Mouse (Mus musculus) MEL (cell line): Measurements from ENCODE around the gene Asic3. TPM values are rescaled to one million over a fixed set of nuclear protein-coding genes. Genes with fewer than 3 reads are reported as not detected.

ENCODE experiments used
- DNase-seq: peaks from one replicate; pipeline ENCODE4 v3.0.0; 2011; ENCODE audit warnings: low read depth, low spot score
- H3K27ac ChIP-seq: 2 replicates; pipeline ENCODE4 v1.5.1; 2012; ENCODE audit warnings: low read depth, mild to moderate bottlenecking, control low read depth, low read length, moderate library complexity; ENCODE audit not compliant: control insufficient read depth
- H3K27me3 ChIP-seq, 2 experiments: fragments of 150-350 bp in 1 of 2; sonication (generic) in 1 of 2; 2 replicates each; pipeline ENCODE4 v1.6.1; 2012; ENCODE audit warnings: low read length in 2 of 2, mild to moderate bottlenecking in 2 of 2, improper control_type of control experiment in 1 of 2, moderate library complexity in 1 of 2; ENCODE audit not compliant: insufficient read depth in 2 of 2, control insufficient read depth in 1 of 2
- H3K36me3 ChIP-seq, 2 experiments: 2 replicates each; pipeline ENCODE4 v1.6.1; 2012 to 2014; ENCODE audit warnings: low read length in 2 of 2, improper control_type of control experiment in 1 of 2, inconsistent platforms in 1 of 2, mild to moderate bottlenecking in 1 of 2; ENCODE audit not compliant: insufficient read depth in 2 of 2, control insufficient read depth in 1 of 2
- H3K4me1 ChIP-seq, 2 experiments: fragments of 150-350 bp in 1 of 2; sonication (generic) in 1 of 2; 2 replicates each; pipeline ENCODE4 v1.6.1; 2012; ENCODE audit warnings: low read length in 2 of 2, improper control_type of control experiment in 1 of 2, mild to moderate bottlenecking in 1 of 2; ENCODE audit not compliant: insufficient read depth in 2 of 2, control insufficient read depth in 1 of 2
- H3K4me3 ChIP-seq, 2 experiments: fragments of 150-350 bp in 1 of 2; sonication (generic) in 1 of 2; 2 replicates each; pipeline ENCODE4 v1.5.1; 2012; ENCODE audit warnings: low read depth in 2 of 2, low read length in 2 of 2, mild to moderate bottlenecking in 2 of 2, moderate library complexity in 2 of 2, control low read depth in 1 of 2, improper control_type of control experiment in 1 of 2; ENCODE audit not compliant: control insufficient read depth in 1 of 2, insufficient read depth in 1 of 2
- H3K79me2 ChIP-seq: 2 replicates; pipeline ENCODE4 v1.6.1; 2012; ENCODE audit warnings: mild to moderate bottlenecking, low read length, moderate library complexity; ENCODE audit not compliant: control insufficient read depth, poor library complexity, insufficient read depth
- H3K9ac ChIP-seq: 2 replicates; pipeline ENCODE4 v1.6.1; 2012; ENCODE audit warnings: low read depth, mild to moderate bottlenecking, control low read depth, low read length, moderate library complexity; ENCODE audit not compliant: control insufficient read depth, poor library complexity, severe bottlenecking
- H3K9me3 ChIP-seq: fragments of 150-350 bp; sonication (generic); replicated peaks from 2 replicates; pipeline ENCODE4 v1.6.1; 2012; ENCODE audit warnings: mild to moderate bottlenecking, low read length, improper control_type of control experiment, moderate library complexity; ENCODE audit not compliant: insufficient read depth
- BHLHE40 ChIP-seq: IDR thresholded peaks from 2 replicates; pipeline ENCODE4 v1.6.1; 2012; ENCODE audit warnings: low read depth, mild to moderate bottlenecking, inconsistent platforms, low read length, improper control_type of control experiment, borderline replicate concordance
- CHD2 ChIP-seq: IDR thresholded peaks from 2 replicates; pipeline ENCODE4 v1.6.1; 2011; ENCODE audit warnings: low read length, improper control_type of control experiment
- CTCF ChIP-seq, 3 experiments: IDR thresholded peaks in 2 of 3; conservative IDR thresholded peaks in 1 of 3; 2 replicates each; pipeline ENCODE4 v1.5.1; 2011 to 2012; ENCODE audit warnings: low read length in 3 of 3, low read depth in 2 of 3, mild to moderate bottlenecking in 2 of 3, improper control_type of control experiment in 1 of 3, inconsistent platforms in 1 of 3, mixed read lengths in 1 of 3, moderate library complexity in 1 of 3; ENCODE audit not compliant: control insufficient read depth in 1 of 3, insufficient read depth in 1 of 3, poor library complexity in 1 of 3, severe bottlenecking in 1 of 3
- E2F4 ChIP-seq: IDR thresholded peaks from 2 replicates; pipeline ENCODE4 v1.6.1; 2011; ENCODE audit warnings: low read depth, low read length, improper control_type of control experiment, borderline replicate concordance
- ELF1 ChIP-seq: IDR thresholded peaks from 2 replicates; pipeline ENCODE4 v1.6.1; 2014; ENCODE audit warnings: low read depth, mild to moderate bottlenecking, inconsistent platforms, low read length, improper control_type of control experiment, moderate library complexity
- EP300 ChIP-seq, 2 experiments: IDR thresholded peaks; 2 replicates each; pipeline ENCODE4 v1.6.1; 2011; ENCODE audit warnings: improper control_type of control experiment in 2 of 2, low read length in 2 of 2, low read depth in 1 of 2, mild to moderate bottlenecking in 1 of 2
- ETS1 ChIP-seq: IDR thresholded peaks from 2 replicates; pipeline ENCODE4 v1.6.1; 2012; ENCODE audit warnings: low read depth, mild to moderate bottlenecking, inconsistent platforms, low read length, improper control_type of control experiment, moderate library complexity
- GABPA ChIP-seq: IDR thresholded peaks from 2 replicates; pipeline ENCODE4 v1.6.1; 2012; ENCODE audit warnings: low read depth, mild to moderate bottlenecking, inconsistent platforms, low read length, improper control_type of control experiment, moderate library complexity
- GATA1 ChIP-seq: IDR thresholded peaks from 2 replicates; pipeline ENCODE4 v1.6.1; 2011; ENCODE audit warnings: low read depth, low read length, improper control_type of control experiment
- HCFC1 ChIP-seq: IDR thresholded peaks from 2 replicates; pipeline ENCODE4 v1.6.1; 2012; ENCODE audit warnings: low read depth, mild to moderate bottlenecking, inconsistent platforms, low read length, improper control_type of control experiment, moderate library complexity
- JUND ChIP-seq: IDR thresholded peaks from 2 replicates; pipeline ENCODE4 v1.6.1; 2011; ENCODE audit warnings: low read depth, mild to moderate bottlenecking, improper control_type of control experiment, low read length
- MAFK ChIP-seq: IDR thresholded peaks from 2 replicates; pipeline ENCODE4 v1.6.1; 2011; ENCODE audit warnings: low read depth, mild to moderate bottlenecking, low read length, improper control_type of control experiment, borderline replicate concordance
- MAX ChIP-seq: IDR thresholded peaks from 2 replicates; pipeline ENCODE4 v1.6.1; 2011; ENCODE audit warnings: low read length, improper control_type of control experiment
- MAZ ChIP-seq: IDR thresholded peaks from 2 replicates; pipeline ENCODE4 v1.6.1; 2012; ENCODE audit warnings: low read depth, mild to moderate bottlenecking, inconsistent platforms, low read length, improper control_type of control experiment
- MEF2A ChIP-seq: IDR thresholded peaks from 2 replicates; pipeline ENCODE4 v1.6.1; 2014; ENCODE audit warnings: low read depth, mild to moderate bottlenecking, inconsistent platforms, low read length, improper control_type of control experiment; ENCODE audit not compliant: poor library complexity, insufficient replicate concordance, severe bottlenecking; ENCODE audit errors: extremely low read depth
- MXI1 ChIP-seq: IDR thresholded peaks from 2 replicates; pipeline ENCODE4 v1.6.1; 2011; ENCODE audit warnings: mild to moderate bottlenecking, low read depth, low read length, improper control_type of control experiment
- MYB ChIP-seq: IDR thresholded peaks from 2 replicates; pipeline ENCODE4 v1.6.1; 2011; ENCODE audit warnings: mild to moderate bottlenecking, low read depth, low read length, improper control_type of control experiment
- MYC ChIP-seq: IDR thresholded peaks from 2 replicates; pipeline ENCODE4 v1.6.1; 2011; ENCODE audit warnings: low read depth, mild to moderate bottlenecking, low read length, improper control_type of control experiment, moderate library complexity
- NELFE ChIP-seq: IDR thresholded peaks from 2 replicates; pipeline ENCODE4 v1.6.1; 2011; ENCODE audit warnings: low read depth, low read length, improper control_type of control experiment
- NRF1 ChIP-seq: IDR thresholded peaks from 2 replicates; pipeline ENCODE4 v1.6.1; 2014; ENCODE audit warnings: low read depth, mild to moderate bottlenecking, inconsistent platforms, low read length, improper control_type of control experiment, moderate library complexity; ENCODE audit not compliant: poor library complexity, insufficient read depth, severe bottlenecking
- POLR2A ChIP-seq, 2 experiments: IDR thresholded peaks; 2 replicates each; pipeline ENCODE4 v1.6.1; 2011 to 2012; ENCODE audit warnings: low read length in 2 of 2, mild to moderate bottlenecking in 2 of 2, control low read depth in 1 of 2, improper control_type of control experiment in 1 of 2, low read depth in 1 of 2, moderate library complexity in 1 of 2; ENCODE audit not compliant: control insufficient read depth in 1 of 2, insufficient read depth in 1 of 2, poor library complexity in 1 of 2
- POLR2AphosphoS2 ChIP-seq: IDR thresholded peaks from 2 replicates; pipeline ENCODE4 v1.6.1; 2011; ENCODE audit warnings: low read length, improper control_type of control experiment
- POLR2AphosphoS5 ChIP-seq: IDR thresholded peaks from 2 replicates; pipeline ENCODE4 v1.6.1; 2012; ENCODE audit warnings: low read depth, borderline replicate concordance, mild to moderate bottlenecking, inconsistent platforms, low read length, moderate library complexity, mixed read lengths
- RAD21 ChIP-seq: IDR thresholded peaks from 2 replicates; pipeline ENCODE4 v1.6.1; 2011; ENCODE audit warnings: mild to moderate bottlenecking, low read depth, low read length, improper control_type of control experiment
- SIN3A ChIP-seq: IDR thresholded peaks from 2 replicates; pipeline ENCODE4 v1.6.1; 2012; ENCODE audit warnings: low read length, improper control_type of control experiment, inconsistent platforms
- SMC3 ChIP-seq: IDR thresholded peaks from 2 replicates; pipeline ENCODE4 v1.6.1; 2011; ENCODE audit warnings: low read depth, low read length, improper control_type of control experiment
- TAL1 ChIP-seq: IDR thresholded peaks from 2 replicates; pipeline ENCODE4 v1.6.1; 2012; ENCODE audit warnings: mild to moderate bottlenecking, inconsistent platforms, low read length, moderate library complexity, mixed read lengths
- TBP ChIP-seq: IDR thresholded peaks from 2 replicates; pipeline ENCODE4 v1.8.0; 2011; ENCODE audit warnings: low read depth, low read length, improper control_type of control experiment
- TCF12 ChIP-seq: IDR thresholded peaks from 2 replicates; pipeline ENCODE4 v1.6.1; 2014; ENCODE audit warnings: low read depth, mild to moderate bottlenecking, inconsistent platforms, low read length, improper control_type of control experiment, moderate library complexity
- UBTF ChIP-seq: IDR thresholded peaks from 2 replicates; pipeline ENCODE4 v1.6.1; 2012; ENCODE audit warnings: low read depth, mild to moderate bottlenecking, inconsistent platforms, low read length, improper control_type of control experiment, moderate library complexity, borderline replicate concordance; ENCODE audit not compliant: insufficient read depth
- USF1 ChIP-seq: IDR thresholded peaks from 2 replicates; pipeline ENCODE4 v1.6.1; 2014; ENCODE audit warnings: low read depth, mild to moderate bottlenecking, inconsistent platforms, low read length, improper control_type of control experiment, moderate library complexity
- USF2 ChIP-seq, 2 experiments: IDR thresholded peaks; 2 replicates each; pipeline ENCODE4 v1.6.1; 2011 to 2012; ENCODE audit warnings: improper control_type of control experiment in 2 of 2, low read length in 2 of 2, borderline replicate concordance in 1 of 2, inconsistent platforms in 1 of 2, low read depth in 1 of 2, mild to moderate bottlenecking in 1 of 2; ENCODE audit not compliant: insufficient read depth in 1 of 2
- ZC3H11A ChIP-seq: IDR thresholded peaks from 2 replicates; pipeline ENCODE4 v1.6.1; 2012; ENCODE audit warnings: low read depth, mild to moderate bottlenecking, inconsistent platforms, low read length, improper control_type of control experiment
- ZKSCAN1 ChIP-seq: IDR thresholded peaks from 2 replicates; pipeline ENCODE4 v1.6.1; 2012; ENCODE audit warnings: low read depth, mild to moderate bottlenecking, inconsistent platforms, low read length, improper control_type of control experiment, moderate library complexity
- ZMIZ1 ChIP-seq: IDR thresholded peaks from 2 replicates; pipeline ENCODE4 v1.6.1; 2012; ENCODE audit warnings: low read depth, mild to moderate bottlenecking, inconsistent platforms, low read length, improper control_type of control experiment, moderate library complexity
- ZNF384 ChIP-seq: IDR thresholded peaks from 2 replicates; pipeline ENCODE4 v1.6.1; 2012; ENCODE audit warnings: low read depth, mild to moderate bottlenecking, inconsistent platforms, low read length, improper control_type of control experiment
- polyA plus RNA-seq, 2 experiments: library from polyadenylated mRNA; stranded (reverse) in 1 of 2; unstranded in 1 of 2; fragments of >175 nt in 1 of 2; fragments of >200 nt in 1 of 2; gene quantifications; 2 replicates each; pipeline versions ENCODE4 v1.2.1 to v1.2.4; 2012; ENCODE audit warnings: low replicate concordance in 2 of 2, low read depth in 1 of 2; ENCODE audit not compliant: insufficient read length in 2 of 2, insufficient read depth in 1 of 2, missing spikeins in 1 of 2
- total RNA-seq: library from RNA; depleted of rRNA; stranded (reverse); fragments of 300-350 nt; gene quantifications from 2 replicates; pipeline ENCODE4 v1.2.3, GENCODE M21; 2012

Gene Asic3
- total and polyA plus RNA-seq, 3 experiments, result 0.04 to 0.35 TPM; not detected in 1

DNA sequence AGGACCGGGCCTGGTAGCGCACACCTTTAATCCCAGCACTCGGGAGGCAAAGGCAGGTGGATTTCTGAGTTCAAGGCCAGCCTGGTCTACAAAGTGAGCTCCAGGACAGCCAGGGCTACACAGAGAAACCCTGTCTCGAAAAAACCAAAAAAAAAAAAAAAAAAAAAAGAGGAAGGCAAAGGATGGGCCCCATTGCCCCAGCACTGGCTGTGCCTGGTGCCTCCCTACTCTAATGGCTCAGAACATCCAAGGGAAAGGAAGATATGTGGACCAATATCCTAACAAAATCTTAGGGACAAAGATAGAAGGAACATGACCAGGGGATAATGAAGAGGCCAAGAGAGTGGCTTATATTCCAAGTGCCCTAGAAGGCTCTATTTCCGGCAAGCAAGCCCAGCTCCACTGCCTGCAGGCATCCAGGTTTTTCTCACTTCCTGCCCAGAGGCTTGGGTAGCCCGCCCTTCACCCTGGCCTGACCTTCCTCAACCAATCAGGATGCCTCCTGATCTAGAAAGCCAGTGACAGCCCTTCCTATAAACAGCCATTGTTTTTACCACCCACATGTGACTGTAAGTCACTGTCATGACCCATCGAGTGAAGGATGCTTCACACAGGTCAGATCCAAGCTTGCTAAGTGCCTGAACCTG, 24.1 kb upstream of the Asic3 start:
- peaks cover 29% of the 10 kb centered on the region for H3K79me2 ChIP-seq
- H3K36me3 ChIP-seq, result peaks cover 0 to 27% of the 10 kb centered on the region in 2 experiments; a peak in 2 of 4 replicates
- peak overlapping the region; percentile 77 for H3K9ac ChIP-seq
- peaks cover 6 to 41% of the 10 kb centered on the region in 2 experiments for H3K4me1 ChIP-seq
- no peaks in the 10 kb centered on the region for H3K9me3 ChIP-seq
- H3K4me3 ChIP-seq, result peak overlapping the region; percentile 69 to 76
- TF ChIP-seq MXI1, result peak; percentile 99
- no peak for TF ChIP-seq POLR2AphosphoS2
- TF ChIP-seq MAZ, result no peak; the same call in none of the 2 replicates
- peak; percentile 88 for TF ChIP-seq NELFE
- no peak for TF ChIP-seq JUND
- peak; percentile 78 for TF ChIP-seq HCFC1
- TF ChIP-seq GABPA, result no peak
- peak; percentile 89 for TF ChIP-seq USF1
- TF ChIP-seq SIN3A, result peak; percentile 99
- 0 out of 2 replicates have a peak, but pooled peaks have one; percentile 4 for TF ChIP-seq NRF1
- TF ChIP-seq MAX, result peak; percentile 96
- no peak for TF ChIP-seq MEF2A
- no peak; a peak in 1 of 4 replicates for TF ChIP-seq USF2 (IDR thresholded peaks at IDR 0.05; ENCODE audit: borderline replicate concordance in 1 of 2, insufficient read depth in 1 of 2, low read depth in 1 of 2, low read length in 2 of 2)
- TF ChIP-seq ETS1, result peak; percentile 55; the same call in 1 of the 2 replicates
- peak in 1 of 2 experiments; percentile 55; a peak in 2 of 4 replicates for TF ChIP-seq EP300 (IDR thresholded peaks at IDR 0.05; ENCODE audit: low read depth in 1 of 2, low read length in 2 of 2)
- peak; percentile 97 for TF ChIP-seq ZMIZ1
- TF ChIP-seq POLR2A (IDR thresholded peaks at IDR 0.05; ENCODE audit: control insufficient read depth in 1 of 2, insufficient read depth in 1 of 2, low read depth in 1 of 2, low read length in 2 of 2, poor library complexity in 1 of 2), result peak; percentile 42 to 87; a peak in 3 of 4 replicates
- peak; percentile 86 for TF ChIP-seq ZNF384
- TF ChIP-seq SMC3, result no peak
- no peak for TF ChIP-seq UBTF
- no peak for TF ChIP-seq TAL1
- no peak for TF ChIP-seq GATA1
- TF ChIP-seq RAD21, result no peak
- peak; percentile 96 for TF ChIP-seq TBP
- TF ChIP-seq BHLHE40, result no peak
- no peak for TF ChIP-seq CTCF (IDR thresholded peaks at IDR 0.05 in 2 of 3, conservative IDR thresholded peaks at IDR 0.05 in 1 of 3; ENCODE audit: control insufficient read depth in 1 of 3, insufficient read depth in 1 of 3, low read depth in 2 of 3, low read length in 3 of 3, poor library complexity in 1 of 3, severe bottlenecking in 1 of 3)
- TF ChIP-seq MYC, result peak; percentile 88
- no peak for TF ChIP-seq MAFK
- no peak; the same call in 1 of the 2 replicates for TF ChIP-seq POLR2AphosphoS5
- peak; percentile 92 for TF ChIP-seq ELF1
- peak; percentile 83 for TF ChIP-seq TCF12
- TF ChIP-seq ZKSCAN1, result no peak
- no peak for TF ChIP-seq MYB
- no peak for TF ChIP-seq E2F4
- TF ChIP-seq ZC3H11A, result no peak
- TF ChIP-seq CHD2, result no peak
- no peaks in the 10 kb centered on the region for H3K27me3 ChIP-seq
- peak; percentile 99 for DNase-seq
- peak overlapping the region; percentile 89 for H3K27ac ChIP-seq
